Mouse (Mus musculus) C2C12 (cell line): ENCODE data around the gene Casc3.

ENCODE experiments used
- CTCF ChIP-seq: IDR thresholded peaks from one replicate; pipeline ENCODE4 v1.5.1; 2011; ENCODE audit not compliant: control insufficient read depth, insufficient read depth, insufficient read length
- FOSL1 ChIP-seq: IDR thresholded peaks from one replicate; pipeline ENCODE4 v1.8.0; 2011; ENCODE audit warnings: mild to moderate bottlenecking, low read length; ENCODE audit not compliant: poor library complexity, insufficient read depth, severe bottlenecking
- MYOD1 ChIP-seq: IDR thresholded peaks from one replicate; pipeline ENCODE4 v1.6.1; 2011; ENCODE audit warnings: low read depth; ENCODE audit not compliant: control insufficient read depth, insufficient read length
- MYOG ChIP-seq: IDR thresholded peaks from one replicate; pipeline ENCODE4 v1.6.1; 2011; ENCODE audit not compliant: control insufficient read depth, insufficient read length; ENCODE audit errors: extremely low read depth
- USF1 ChIP-seq: IDR thresholded peaks from one replicate; pipeline ENCODE4 v1.6.1; 2011; ENCODE audit warnings: low read depth, mild to moderate bottlenecking, control low read depth, moderate library complexity

DNA sequence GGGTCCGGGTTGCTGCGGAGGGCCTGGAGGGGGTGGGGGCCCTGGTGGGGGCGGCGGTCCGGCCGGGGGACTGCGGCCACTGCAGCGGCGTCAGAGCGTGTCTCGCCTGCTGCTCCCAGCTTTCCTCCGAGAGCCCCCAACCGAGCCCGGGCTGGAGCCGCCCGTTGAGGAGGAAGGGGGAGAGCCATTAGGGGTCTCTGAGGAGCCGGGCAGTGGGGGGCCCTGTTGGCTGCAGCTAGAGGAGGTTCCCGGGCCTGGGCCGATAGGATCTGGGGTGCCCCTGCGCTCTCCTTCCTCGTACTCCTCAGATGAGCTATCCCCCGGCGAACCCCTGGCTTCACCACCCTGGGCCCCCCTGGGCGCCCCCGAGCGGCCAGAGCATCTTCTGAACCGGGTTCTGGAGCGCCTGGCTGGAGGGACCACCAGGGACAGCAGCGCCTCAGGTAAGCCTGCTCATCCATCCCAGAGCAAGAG, 32.6 kb downstream of the Casc3 start:
- TF ChIP-seq USF1 (no peak), MYOG (no peak), CTCF (no peak), MYOD1 (no peak), FOSL1 (no peak)
